Mouse (Mus musculus) erythroblast, embryonic 14.5 days (primary cell): ENCODE data around the gene Rabgap1l. TPM values are rescaled to one million over a fixed set of nuclear protein-coding genes. Genes with fewer than 3 reads are reported as not detected.
A peak's percentile ranks its signal among the peaks of the same experiment; 100 is the strongest.

Experiments
- H3K27me3 ChIP-seq: 2 replicates; pipeline ENCODE4 v1.6.1; 2012; ENCODE audit warnings: inconsistent platforms; ENCODE audit not compliant: control insufficient read depth
- H3K36me3 ChIP-seq: 2 replicates; pipeline ENCODE4 v1.6.1; 2012; ENCODE audit warnings: mild to moderate bottlenecking, inconsistent platforms; ENCODE audit not compliant: control insufficient read depth
- H3K4me1 ChIP-seq: 2 replicates; pipeline ENCODE4 v1.6.1; 2012; ENCODE audit warnings: inconsistent platforms; ENCODE audit not compliant: control insufficient read depth
- H3K4me3 ChIP-seq: replicated peaks from 2 replicates; pipeline ENCODE3; 2012; ENCODE audit warnings: moderate library complexity, mild to moderate bottlenecking, inconsistent platforms
- H3K9me3 ChIP-seq: 2 replicates; pipeline ENCODE4 v1.6.1; 2012; ENCODE audit warnings: low read length, inconsistent platforms, mixed read lengths; ENCODE audit not compliant: control insufficient read depth
- GATA1 ChIP-seq: IDR thresholded peaks from 2 replicates; pipeline ENCODE4 v1.6.1; 2012; ENCODE audit warnings: low read length, inconsistent platforms, mixed read lengths
- TAL1 ChIP-seq: IDR thresholded peaks from 3 replicates; pipeline ENCODE4 v1.6.1; 2012; ENCODE audit warnings: low read length, inconsistent platforms, mixed read lengths
- polyA plus RNA-seq: library from polyadenylated mRNA; stranded (reverse); fragments of >175 nt; gene quantifications from 2 replicates; pipeline ENCODE4 v1.2.3, GENCODE M21; 2012

The Rabgap1l gene
- polyA plus RNA-seq, 1 experiment: 1.0 TPM

GRCm38 (mm10) chr1:160312658-160313057 lies 480.4 kb downstream of the Rabgap1l start:
- H3K9me3 ChIP-seq: no peaks in the 10 kb centered on the region; the same call in 1 of the 2 replicates
- no peak overlapping the region for H3K4me3 ChIP-seq
- TF ChIP-seq GATA1 (no peak), TAL1 (no peak)
- H3K4me1 ChIP-seq: peaks cover 26% of the 10 kb centered on the region
- H3K36me3 ChIP-seq: peaks cover 3% of the 10 kb centered on the region
- H3K27me3 ChIP-seq: no peaks in the 10 kb centered on the region

GRCm38 (mm10) chr1:160311861-160312260 lies 481.1 kb downstream of the Rabgap1l start:
- peaks cover 34% of the 10 kb centered on the region for H3K4me1 ChIP-seq
- no peak for TF ChIP-seq TAL1
- TF ChIP-seq GATA1: no peak
- peaks cover 3% of the 10 kb centered on the region for H3K36me3 ChIP-seq
- H3K9me3 ChIP-seq: no peaks in the 10 kb centered on the region; the same call in 1 of the 2 replicates
- no peaks in the 10 kb centered on the region for H3K27me3 ChIP-seq
- no peak overlapping the region for H3K4me3 ChIP-seq

- no peaks in the 10 kb centered on the region for H3K36me3 ChIP-seq
- no peak overlapping the region for H3K4me3 ChIP-seq
- no peaks in the 10 kb centered on the region for H3K9me3 ChIP-seq
- peaks cover 48% of the 10 kb centered on the region for H3K4me1 ChIP-seq
- no peaks in the 10 kb centered on the region for H3K27me3 ChIP-seq
- TF ChIP-seq GATA1 (no peak), TAL1 (no peak)
Observed at GRCm38 (mm10) chr1:160309951-160310350, 483.1 kb downstream of the Rabgap1l start.

GRCm38 (mm10) chr1:160308996-160309395 lies 484.0 kb downstream of the Rabgap1l start:
- Histone ChIP-seq H3K27me3 (no peaks in the 10 kb centered on the region), H3K9me3 (no peaks in the 10 kb centered on the region), H3K4me3 (peak overlapping the region; percentile 45), H3K36me3 (no peaks in the 10 kb centered on the region), H3K4me1 (peaks cover 53% of the 10 kb centered on the region)
- TF ChIP-seq GATA1: no peak
- no peak for TF ChIP-seq TAL1

GRCm38 (mm10) chr1:160308498-160308897 lies 484.5 kb downstream of the Rabgap1l start:
- Histone ChIP-seq H3K4me3 (peak overlapping the region; percentile 45), H3K27me3 (no peaks in the 10 kb centered on the region), H3K4me1 (peaks cover 55% of the 10 kb centered on the region), H3K9me3 (no peaks in the 10 kb centered on the region), H3K36me3 (no peaks in the 10 kb centered on the region)
- no peak for TF ChIP-seq GATA1
- no peak for TF ChIP-seq TAL1

GRCm38 (mm10) chr1:160306866-160307616 lies 486.0 kb downstream of the Rabgap1l start:
- peaks cover 66% of the 10 kb centered on the region for H3K4me1 ChIP-seq
- H3K9me3 ChIP-seq: no peaks in the 10 kb centered on the region
- H3K27me3 ChIP-seq: no peaks in the 10 kb centered on the region
- H3K36me3 ChIP-seq: no peaks in the 10 kb centered on the region
- peak; percentile 30; the same call in 1 of the 2 replicates for TF ChIP-seq GATA1
- TF ChIP-seq TAL1: no peak
- H3K4me3 ChIP-seq: peak overlapping the region; percentile 41

GRCm38 (mm10) chr1:160306336-160306735 lies 486.7 kb downstream of the Rabgap1l start:
- Histone ChIP-seq H3K27me3 (no peaks in the 10 kb centered on the region), H3K36me3 (no peaks in the 10 kb centered on the region), H3K4me3 (peak overlapping the region; percentile 34), H3K4me1 (peaks cover 67% of the 10 kb centered on the region), H3K9me3 (no peaks in the 10 kb centered on the region)
- TF ChIP-seq TAL1: no peak
- no peak for TF ChIP-seq GATA1

- Histone ChIP-seq H3K36me3 (no peaks in the 10 kb centered on the region), H3K4me1 (peaks cover 70% of the 10 kb centered on the region), H3K4me3 (no peak overlapping the region), H3K27me3 (no peaks in the 10 kb centered on the region), H3K9me3 (no peaks in the 10 kb centered on the region)
- TF ChIP-seq GATA1 (no peak), TAL1 (no peak)
Observed at GRCm38 (mm10) chr1:160305826-160306225, 487.2 kb downstream of the Rabgap1l start.

GRCm38 (mm10) chr1:160304969-160305498 lies 488.0 kb downstream of the Rabgap1l start:
- TF ChIP-seq GATA1 (no peak), TAL1 (no peak)
- no peaks in the 10 kb centered on the region for H3K27me3 ChIP-seq
- H3K4me1 ChIP-seq: peaks cover 75% of the 10 kb centered on the region
- H3K9me3 ChIP-seq: no peaks in the 10 kb centered on the region
- H3K4me3 ChIP-seq: no peak overlapping the region
- no peaks in the 10 kb centered on the region for H3K36me3 ChIP-seq
